Mouse (Mus musculus) right cerebral cortex, postnatal 10 days (tissue): Measurements from ENCODE around the gene Reck.
A peak's percentile ranks its signal among the peaks of the same experiment; 100 is the strongest.

Source experiments
- DNase-seq, 2 experiments: peaks; one replicate each; pipeline ENCODE4 v3.0.0; 2021; ENCODE audit warnings: low spot score in 2 of 2

The Reck gene

DNA sequence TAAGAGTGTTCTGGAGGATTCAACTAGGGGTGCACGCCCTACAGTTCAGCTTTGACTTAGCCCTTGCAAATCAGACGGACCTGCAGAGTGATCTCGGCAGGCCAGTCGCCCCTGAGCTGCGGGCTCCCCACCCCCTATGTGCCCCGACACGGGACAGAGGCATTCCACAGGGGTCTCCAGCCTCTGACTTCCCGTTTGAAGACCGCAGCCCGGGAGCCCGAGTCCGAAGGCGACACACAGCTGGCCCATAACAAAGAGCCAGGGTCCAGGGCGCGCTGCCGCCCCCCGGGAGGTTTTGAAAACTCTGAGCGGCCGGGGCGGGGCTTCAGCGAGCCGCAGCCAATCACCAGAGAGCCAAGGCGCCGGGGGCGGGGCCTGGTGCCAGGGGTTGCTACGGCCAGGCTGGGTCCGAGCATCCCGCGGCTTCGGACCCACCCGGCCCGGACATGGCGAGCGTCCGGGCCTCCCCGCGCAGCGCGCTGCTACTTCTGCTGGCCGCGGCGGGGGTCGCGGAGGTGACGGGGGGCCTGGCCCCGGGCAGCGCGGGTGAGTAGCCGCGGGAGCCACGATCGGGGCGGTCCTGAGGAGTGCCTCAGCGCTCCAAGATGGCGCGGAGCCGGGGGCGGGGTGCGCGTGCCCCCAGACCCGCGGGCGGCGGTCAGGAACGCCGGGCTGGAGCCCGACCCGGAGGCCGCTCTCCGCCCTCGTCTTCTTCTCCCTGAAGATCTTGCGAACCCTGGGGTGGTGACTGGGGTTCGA is at the start of gene Reck:
Gene Reck (plus strand): TSS at position 371 of the 759 bp plus-strand sequence.
- peak; percentile 88 to 89 for DNase-seq

DNA sequence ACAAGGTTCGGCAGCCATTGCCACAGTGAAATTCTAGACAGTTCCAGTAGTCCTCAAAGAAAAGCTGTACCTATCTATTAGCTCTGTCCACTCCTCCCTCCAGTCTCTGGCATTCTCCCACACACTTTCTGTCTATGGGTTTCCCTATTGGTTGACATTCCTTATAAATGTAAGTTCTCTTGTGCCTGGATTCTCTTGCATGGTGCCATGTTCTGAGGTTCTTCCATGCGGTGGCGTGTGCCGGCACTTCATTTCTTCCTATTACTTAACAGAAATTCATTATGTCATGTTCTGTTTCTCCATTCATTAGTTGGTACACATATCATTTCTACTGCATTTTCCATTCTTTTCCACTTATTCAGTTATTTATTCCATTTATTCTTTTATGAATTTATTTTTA is 46.5 kb upstream of the Reck start:
- peak in 1 of 2 experiments; percentile 4 for DNase-seq

DNA sequence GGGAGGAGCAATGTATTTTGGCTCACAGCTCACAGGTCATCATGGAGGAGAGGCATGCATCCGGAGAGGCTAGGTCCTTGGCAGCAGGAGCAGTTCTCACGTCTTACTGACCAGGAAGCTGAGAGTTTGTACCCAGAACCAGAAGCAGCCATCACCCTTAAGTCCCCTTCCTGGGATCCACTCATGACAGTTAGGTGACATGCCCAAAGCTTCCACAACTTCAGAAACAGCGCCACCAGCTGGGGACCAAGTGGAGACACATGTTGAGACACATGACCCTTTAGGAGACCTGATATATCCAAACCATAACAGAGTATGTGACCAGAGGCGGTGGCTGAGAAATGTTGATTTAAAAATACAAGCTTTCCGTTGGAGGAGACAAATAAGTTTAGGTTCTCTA is 43.3 kb upstream of the Reck start:
- DNase-seq: no peak

DNA sequence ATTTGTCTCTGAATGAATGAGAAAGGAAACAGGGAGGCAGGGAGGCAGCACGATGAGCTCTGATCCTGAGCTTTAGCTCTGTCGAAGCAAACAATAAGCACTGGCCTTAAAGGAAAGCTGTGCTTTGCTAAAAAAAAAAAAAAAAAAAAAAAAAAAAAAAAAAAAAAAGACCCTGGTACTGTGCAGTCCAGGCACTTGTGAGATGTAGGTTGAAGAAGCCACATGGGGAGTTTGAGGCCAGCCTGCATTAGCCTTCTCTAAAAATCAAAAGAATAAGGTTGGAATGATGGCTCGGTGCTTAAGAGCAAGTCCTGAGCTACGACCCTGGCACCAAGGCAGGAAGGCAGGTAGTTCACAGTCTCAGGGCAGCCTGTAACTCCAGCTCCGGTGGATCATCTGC is 41.6 kb upstream of the Reck start:
- no peak for DNase-seq

DNA sequence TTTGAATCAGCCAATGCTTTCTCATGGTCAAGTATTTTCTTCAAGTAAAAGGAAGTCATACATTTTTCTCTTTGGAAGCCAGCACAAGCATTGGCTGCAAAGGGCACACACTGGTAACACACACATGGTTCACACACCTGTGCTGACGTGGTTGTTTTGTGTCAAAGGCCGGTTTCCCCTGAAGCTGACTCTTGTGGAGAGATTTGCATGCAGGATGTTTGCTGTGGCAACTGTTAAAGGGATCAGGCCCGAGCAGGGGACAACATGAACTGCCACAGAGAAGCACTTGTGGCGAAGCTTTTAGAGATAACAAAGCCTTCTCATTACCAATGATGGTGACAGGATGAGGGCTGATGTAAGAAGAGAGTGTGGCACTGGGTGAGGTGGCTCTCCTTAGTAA is 40.6 kb upstream of the Reck start:
- DNase-seq: no peak

DNA sequence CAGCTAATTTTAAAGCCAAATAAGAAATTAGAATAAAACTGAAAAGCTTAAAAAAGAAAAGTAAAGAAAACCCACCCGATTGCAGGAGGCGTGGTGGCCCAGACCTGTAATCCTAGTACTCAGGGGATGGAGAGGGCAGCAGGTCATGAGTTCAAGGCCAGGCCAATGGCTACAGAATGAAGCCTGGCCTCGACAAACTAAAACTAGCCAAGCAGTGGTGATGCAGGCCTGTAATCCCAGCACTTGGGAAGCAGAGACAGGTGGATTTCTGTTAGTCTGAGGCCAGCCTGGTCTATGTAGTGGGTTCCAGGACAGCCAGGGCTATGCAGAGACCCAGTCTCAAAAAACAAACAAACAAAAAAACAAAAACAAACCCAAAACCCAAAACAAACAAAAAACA is 37.0 kb upstream of the Reck start:
- no peak for DNase-seq

DNA sequence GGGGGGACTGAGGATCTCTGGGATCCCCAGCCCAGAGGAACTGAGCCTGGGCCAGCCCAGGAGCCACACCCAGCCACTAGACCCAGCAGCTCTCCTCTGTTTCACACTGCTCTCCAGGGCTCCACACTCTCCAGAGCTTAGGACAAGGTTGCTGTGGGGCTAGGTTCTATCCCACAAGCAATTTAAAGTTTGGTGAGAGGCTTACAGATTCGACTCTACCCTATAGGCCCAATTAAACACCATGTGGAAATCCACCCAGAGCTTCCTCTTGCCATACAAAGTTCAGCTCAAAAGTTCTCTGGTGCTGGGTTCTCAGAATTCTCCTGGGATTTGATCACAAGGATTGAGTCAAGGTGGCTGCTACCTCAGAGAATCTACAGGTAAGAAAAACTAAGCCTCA is 35.2 kb upstream of the Reck start, which contains the start of gene Olfr157:
Gene Olfr157 (minus strand): TSS at position 101 of the 400 bp plus-strand sequence.
- DNase-seq: no peak

DNA sequence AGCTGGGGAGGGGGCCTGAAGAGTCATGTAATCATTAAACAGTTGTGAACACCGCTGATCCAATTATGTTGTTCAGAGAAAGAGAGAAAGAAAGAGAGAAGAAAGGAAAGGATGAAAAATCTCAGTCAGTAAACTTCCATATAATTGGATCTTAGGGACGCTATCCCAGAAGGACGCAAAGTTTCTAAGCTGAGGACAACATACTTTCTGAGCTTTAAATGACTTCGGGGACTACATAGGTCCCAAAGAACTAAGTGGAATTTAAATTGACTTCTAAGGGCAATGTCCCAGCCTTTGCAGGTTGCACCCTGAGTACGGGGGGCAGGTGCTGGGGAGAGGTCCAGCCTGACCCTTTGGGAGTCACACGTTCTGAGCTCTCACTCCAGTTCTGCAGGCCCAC is 24.1 kb upstream of the Reck start, which contains the start of gene Olfr155:
Gene Olfr155 (plus strand): TSS at position 301 of the 400 bp plus-strand sequence.
- DNase-seq: no peak

DNA sequence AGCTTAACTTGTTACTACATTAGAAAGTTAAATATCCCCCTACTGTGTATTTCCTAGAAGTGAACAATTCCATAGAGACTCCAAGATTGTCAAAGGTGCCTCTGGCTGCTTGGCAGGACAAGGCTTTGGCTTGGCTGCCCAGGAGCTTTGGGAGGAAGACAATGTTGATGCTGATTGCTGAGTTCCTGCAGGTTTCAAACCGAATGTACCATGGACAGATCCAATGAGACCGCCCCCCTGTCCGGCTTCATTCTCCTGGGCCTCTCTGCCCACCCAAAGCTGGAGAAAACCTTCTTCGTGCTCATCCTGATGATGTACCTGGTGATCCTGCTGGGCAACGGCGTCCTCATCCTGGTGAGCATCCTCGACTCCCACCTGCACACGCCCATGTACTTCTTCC is 21.2 kb upstream of the Reck start:
- DNase-seq: no peak

DNA sequence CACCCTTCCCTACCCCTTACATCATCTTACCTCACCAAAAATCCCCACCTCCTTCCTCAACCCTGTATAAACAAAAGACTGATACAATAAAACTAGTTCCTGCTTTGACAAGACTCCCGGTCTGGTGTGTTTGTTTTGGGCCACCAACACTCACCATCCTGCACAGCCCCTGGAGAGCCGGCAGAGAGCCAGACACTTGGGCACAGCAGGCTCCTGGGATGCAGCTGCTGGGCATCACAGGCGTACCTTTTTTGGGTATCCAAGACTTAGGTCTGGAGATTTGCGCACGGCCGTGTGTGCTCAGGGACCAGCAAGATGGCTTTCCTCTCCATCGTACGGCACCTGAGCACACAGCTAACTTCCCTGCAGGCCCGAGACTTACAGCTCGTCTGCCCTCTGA is 15.4 kb upstream of the Reck start:
- no peak for DNase-seq

DNA sequence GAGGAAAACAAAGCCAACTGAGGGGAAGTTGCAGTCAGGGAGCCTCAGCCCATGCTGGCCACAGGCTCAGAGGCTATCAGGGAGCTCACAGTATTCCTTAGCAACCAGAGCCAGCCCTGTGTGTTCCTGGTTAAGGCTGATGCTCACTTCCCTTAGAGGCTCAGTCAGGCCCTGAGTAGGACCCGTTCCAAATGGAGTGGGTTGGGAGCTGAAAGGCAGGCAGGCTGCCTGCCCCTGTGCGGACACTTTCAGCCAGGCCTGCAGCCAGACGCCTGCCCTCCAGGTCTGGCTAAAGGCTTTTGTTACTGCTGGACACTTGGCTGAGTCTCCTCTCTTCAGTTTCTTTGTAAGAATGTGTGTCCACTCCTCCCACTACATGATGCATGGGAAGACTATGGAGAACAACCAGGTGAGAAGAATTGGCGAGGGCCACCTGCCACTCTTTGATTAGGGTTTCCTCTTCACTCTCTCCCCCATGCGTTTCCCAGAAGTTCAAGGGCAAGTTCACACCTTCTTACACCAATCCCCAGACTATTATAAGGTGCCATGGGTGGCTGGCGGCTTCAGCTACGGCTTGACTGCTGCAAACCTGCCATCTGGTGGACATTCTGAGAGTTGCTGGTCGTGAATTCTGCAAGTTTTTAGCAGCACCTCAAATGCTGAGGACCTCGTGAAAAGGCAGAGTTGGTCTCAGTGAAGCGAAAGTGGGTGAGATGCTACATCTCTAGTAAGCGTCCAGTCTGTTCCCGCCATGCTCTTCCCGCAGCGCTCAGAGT is 14.4 kb upstream of the Reck start:
- DNase-seq: peak; percentile 76 to 84

DNA sequence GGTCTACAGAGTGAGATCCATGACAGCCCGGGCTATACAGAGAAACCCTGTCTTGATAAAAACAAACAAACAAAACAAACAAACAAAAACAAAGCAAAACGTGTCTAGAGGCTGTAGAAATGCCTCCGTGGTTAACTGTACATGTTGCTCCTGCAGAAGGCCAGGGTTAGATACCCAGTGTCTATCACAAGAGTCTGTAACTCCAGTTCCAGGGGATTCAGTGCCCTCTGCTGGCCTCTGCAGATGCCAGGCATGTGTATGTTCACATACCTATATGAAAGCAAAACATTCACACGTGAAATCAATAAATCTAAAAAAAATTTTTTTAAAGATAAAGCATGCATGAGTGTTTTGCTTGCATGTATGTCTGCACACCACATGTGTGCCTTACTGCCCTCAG is 12.0 kb upstream of the Reck start:
- DNase-seq: peak in 1 of 2 experiments; percentile 9

DNA sequence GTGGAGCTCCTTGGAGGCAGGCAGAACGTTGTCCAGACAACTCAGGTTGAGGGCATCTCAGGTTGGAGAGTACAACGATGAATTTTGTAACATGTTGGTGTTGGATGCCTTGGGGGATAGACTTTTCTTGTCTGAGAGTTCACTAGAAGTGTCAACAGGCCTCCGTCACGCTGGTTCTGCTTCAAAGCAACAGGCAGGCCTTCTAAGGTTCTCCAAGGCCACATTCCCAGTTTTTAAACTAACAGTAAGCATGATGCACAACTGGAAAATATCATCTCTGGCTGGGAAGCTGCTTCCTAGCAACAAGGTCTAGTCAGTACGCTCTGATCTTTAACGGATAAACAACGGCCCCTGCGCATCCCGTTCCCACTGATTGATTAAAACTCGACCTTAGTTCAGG is 5.5 kb upstream of the Reck start:
- DNase-seq: no peak

DNA sequence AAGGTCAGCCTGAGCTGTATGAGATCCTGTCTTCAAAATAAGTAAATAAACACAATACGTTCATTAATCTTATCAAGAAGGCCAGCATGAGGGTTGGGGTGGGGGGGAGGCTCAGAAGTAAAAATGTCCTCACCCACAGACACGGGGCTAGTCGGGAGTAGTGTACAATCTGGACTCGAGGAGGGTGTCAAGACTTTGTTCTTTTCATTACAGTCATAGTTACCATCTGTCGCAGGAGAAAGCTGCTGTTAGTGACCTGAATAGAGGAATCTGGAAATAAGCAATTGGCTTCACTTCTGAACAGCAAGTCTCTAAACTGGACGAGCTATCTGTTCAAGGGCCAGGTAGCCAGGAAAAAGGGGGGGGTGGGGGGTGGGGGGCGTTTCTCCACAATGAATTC is 829 bp upstream of the Reck start:
- DNase-seq: no peak

DNA sequence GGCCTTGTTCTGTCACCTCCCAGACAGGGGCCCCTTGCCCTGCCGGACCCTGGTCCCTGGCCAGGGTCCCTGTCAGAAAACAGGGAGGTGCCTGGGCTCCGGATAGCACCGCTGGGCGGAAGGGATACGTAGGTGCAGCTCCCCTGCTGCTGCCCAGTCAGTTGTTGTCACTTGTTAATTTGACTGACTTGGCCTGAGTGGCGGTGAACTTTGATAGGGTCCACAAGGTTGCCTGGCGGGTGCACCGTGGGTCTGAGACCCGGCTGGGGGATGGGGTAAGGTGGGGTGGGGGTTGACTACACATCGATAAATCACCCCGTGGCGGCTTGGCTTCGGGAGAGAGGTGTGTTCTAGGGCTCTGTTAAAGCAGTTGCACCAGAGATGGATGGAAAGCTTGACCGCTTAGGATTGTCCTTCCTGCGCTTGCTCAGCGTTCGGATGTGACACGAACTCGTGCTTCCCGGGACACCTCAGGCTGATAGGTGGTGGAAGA is 635 bp downstream of the Reck start:
- peak; percentile 27 to 36 for DNase-seq

DNA sequence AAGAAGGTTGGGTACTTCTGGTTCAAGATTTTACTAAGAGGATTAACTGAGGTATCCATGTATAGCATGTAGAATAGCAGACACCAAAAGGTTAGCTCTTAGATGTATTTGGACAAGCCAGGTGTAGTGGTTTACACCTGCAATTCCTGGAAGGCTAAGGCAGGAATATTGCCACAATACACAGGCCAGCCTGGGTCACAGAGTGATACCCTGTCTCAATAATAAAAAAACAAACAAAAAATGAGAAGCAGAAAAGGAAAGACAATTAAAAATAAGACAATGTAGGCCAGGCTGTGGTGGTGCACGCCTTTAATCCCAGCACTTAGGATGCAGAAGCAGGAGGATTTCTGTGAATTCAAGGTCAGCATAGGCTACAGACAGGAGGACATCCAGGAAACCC is 1.9 kb downstream of the Reck start:
- no peak for DNase-seq

DNA sequence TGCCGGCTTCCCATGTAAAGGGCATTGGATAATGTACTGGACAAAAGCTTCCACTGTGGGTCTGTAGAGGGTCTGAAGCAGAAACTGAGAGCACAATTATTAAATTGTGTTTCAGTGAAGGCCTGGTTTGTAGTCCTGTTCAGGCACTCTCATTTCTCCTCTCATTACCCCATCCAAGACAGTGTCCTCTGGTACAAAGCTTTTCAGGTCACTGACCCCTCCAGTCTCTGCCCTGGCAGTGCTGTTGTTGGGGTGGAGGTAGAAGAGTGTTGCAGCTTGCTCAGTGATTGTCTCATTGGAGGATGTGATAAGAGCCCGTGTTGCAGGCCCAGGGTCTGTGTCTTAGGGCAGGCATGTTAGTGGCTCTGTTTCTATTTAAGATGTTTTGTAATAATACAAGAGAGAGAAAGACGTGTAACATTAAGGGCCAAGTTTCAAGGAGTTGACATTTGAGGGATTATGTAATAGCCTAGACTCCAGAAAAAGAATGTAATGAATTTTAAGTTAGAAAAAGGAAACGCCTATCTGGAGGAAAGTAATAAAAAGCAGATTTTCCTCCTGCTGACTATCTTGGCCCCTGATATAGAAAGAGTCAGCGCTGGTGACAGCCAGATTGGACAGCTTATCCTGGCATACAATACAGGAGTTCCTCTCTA is 2.9 kb downstream of the Reck start:
- no peak for DNase-seq

DNA sequence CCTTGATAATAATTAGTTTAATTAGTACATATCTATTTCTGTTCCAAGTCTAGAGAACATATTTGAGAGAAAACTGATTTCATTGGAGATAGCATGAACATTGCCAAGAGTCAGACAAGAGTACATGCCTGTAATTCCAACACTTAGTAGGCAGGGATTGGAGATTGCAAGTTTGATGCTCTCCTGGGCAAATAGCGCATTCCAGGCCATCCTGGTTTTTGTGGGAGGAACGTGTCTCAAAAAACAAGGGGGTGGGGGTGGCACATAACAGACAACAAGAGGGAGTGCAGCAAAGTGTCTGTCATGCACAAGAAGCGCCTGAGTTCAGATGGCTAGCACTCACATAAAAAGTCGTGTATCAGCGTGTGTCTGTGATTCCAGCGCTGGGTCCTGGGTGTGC is 4.2 kb downstream of the Reck start:
- no peak for DNase-seq

DNA sequence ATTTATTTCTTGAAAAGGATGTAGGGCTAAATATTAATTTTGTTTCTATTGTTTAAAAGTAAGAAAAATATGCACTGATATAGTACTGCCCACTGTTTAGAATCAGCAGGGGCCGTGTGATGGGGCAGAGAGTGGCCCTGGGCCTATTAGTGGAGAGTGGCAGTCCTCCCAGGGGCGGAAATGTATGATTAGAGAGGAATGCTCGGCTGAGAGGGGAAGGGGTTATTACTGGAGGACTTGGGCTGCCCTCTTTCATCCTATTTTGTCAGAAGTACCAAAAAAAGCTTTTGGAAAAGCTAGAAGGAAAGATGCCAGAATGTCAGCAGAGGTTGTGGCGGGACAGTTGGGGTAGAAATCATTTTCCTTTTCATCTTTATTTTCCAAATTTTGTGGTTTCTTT is 8.9 kb downstream of the Reck start:
- no peak for DNase-seq

DNA sequence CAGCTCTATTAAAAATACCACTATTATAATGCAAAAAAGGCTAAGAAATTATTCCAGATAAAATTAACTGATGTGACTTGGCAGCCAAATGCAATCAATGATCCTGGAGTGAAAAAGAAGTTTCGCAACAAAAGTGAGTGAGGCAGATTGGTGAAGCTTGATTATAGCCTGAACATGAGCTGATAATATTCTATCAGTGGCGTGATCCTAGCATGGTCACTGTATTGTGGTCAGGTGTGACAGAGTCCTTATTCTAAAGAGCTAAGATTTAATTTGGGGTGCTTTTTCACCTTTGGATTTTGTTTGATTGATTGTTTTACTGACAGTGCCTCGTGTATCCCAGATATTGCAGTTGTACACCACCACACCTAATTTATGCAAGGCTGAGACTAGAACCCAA is 15.9 kb downstream of the Reck start:
- no peak for DNase-seq

DNA sequence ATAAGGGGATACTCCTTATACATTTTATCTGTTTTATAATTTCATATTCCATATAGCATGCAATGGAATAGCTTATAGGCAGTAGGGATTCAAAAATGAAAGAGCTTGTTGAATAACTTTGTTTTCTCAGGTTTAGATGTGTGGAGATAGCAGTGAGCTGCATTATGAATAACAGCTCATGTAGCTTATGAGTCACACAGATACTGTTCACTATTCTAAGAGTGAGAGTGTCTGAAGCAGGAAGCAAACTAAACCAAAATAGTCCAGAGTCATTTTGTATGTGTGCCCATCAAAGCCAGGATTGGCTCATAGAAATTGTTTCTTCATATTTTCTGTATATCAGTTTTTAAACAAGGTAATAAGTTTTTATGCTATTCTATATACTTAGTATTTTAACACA is 21.9 kb downstream of the Reck start:
- no peak for DNase-seq

DNA sequence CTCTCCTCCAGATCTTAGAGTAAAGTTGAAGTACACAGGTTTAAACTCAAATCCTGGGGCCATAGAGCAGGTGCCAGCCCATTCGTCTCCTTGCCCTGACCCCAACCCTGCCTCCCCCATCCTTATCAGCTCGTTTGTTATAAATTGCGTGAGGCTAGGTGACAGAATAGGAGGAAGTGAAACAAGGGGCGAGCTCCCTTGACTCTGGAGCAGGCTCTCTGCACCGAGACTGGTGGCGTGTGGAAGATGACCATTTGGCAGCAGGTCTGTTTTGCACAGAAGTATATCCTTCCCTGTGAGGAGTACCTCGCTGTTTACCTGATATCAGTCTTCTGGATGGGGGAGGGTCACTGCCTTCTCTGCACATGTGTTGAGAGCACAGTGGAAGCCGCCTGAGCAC is 23.9 kb downstream of the Reck start:
- no peak for DNase-seq

DNA sequence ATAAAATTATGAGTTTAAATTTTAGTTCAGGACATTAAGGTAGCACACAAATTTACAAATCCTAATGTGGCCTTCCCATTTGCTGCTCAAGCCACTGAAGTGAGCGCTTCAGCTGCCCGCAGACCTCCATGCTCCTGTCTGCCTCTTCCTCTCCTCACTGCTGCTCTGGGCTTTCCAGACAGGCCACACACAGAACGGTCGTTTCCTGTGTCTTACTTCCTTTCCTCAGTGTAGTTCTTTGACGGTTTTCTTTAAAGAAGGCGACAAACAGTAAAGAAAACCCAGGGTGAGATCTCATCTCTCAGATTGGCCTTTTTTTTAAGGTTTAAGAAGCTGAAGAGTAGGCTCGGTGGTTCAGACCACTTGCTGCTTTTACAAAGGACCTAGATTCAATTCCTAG is 28.4 kb downstream of the Reck start:
- no peak for DNase-seq
